Mouse (Mus musculus): Measurements from ENCODE around the gene Stn1. TPM values are rescaled to one million over a fixed set of nuclear protein-coding genes. Genes with fewer than 3 reads are reported as not detected.
A peak's percentile ranks its signal among the peaks of the same experiment; 100 is the strongest.
"Not testable (repeated sequence)": the region's sequence is repeated elsewhere in the genome, so short reads cannot be mapped to it uniquely, and the experiment has no call there.

Stn1 gene
- polyA plus RNA-seq, 2 experiments, result 6.4 to 8.1 TPM

- ATAC-seq (ENCODE audit: insufficient read depth) (peak; percentile 0; the same call in 1 of the 2 replicates), DNase-seq (ENCODE audit: low read depth in 3 of 3, low spot score in 3 of 3) (no peak)
- TF ChIP-seq EP300 (IDR thresholded peaks at IDR 0.05; ENCODE audit: low read depth) (no peak), CTCF (IDR thresholded peaks at IDR 0.05; ENCODE audit: low read depth) (no peak)
- 19% methylated on average over 13 of the region's 13 CpGs for WGBS (ENCODE audit: insufficient replicate concordance)
- peak overlapping the region; percentile 96 for H3K4me2 ChIP-seq (ENCODE audit: low read depth)
- H3K4me1 ChIP-seq (replicated peaks; ENCODE audit: control insufficient read depth in 2 of 2, insufficient read depth in 2 of 2, low read length in 1 of 2), result peaks cover 13 to 16% of the 10 kb centered on the region in 2 experiments
- no peaks in the 10 kb centered on the region for H3K27me3 ChIP-seq (ENCODE audit: control insufficient read depth, insufficient read depth, low read length)
- H3K27ac ChIP-seq, result peak overlapping the region; percentile 85
- H3K9ac ChIP-seq (replicated peaks), result peak overlapping the region; percentile 65
- peak overlapping the region; percentile 75 to 96 for H3K4me3 ChIP-seq (ENCODE audit: insufficient read depth in 1 of 2, low read depth in 2 of 2, low read length in 2 of 2)
- no peaks in the 10 kb centered on the region for H3K36me3 ChIP-seq (replicated peaks; ENCODE audit: control insufficient read depth, insufficient read depth, low read depth)
- no peaks in the 10 kb centered on the region for H3K9me3 ChIP-seq (ENCODE audit: control insufficient read depth, low read length)
Observed at GRCm38 (mm10) chr19:47578581-47579224, 41.4 kb upstream of the Stn1 start.

GRCm38 (mm10) chr19:47573718-47574117, 36.4 kb upstream of the Stn1 start:
- no peak for ATAC-seq (ENCODE audit: insufficient read depth)
- Histone ChIP-seq H3K27ac (no peak overlapping the region), H3K4me3 (ENCODE audit: insufficient read depth in 1 of 2, low read depth in 2 of 2, low read length in 2 of 2) (no peak overlapping the region), H3K36me3 (replicated peaks; ENCODE audit: control insufficient read depth, insufficient read depth, low read depth) (no peaks in the 10 kb centered on the region), H3K27me3 (ENCODE audit: control insufficient read depth, insufficient read depth, low read length) (no peaks in the 10 kb centered on the region), H3K4me2 (ENCODE audit: low read depth) (no peak overlapping the region), H3K9ac (replicated peaks) (no peak overlapping the region), H3K4me1 (replicated peaks; ENCODE audit: control insufficient read depth in 2 of 2, insufficient read depth in 2 of 2, low read length in 1 of 2) (peaks cover 5% of the 10 kb centered on the region in 2 experiments), H3K9me3 (ENCODE audit: control insufficient read depth, low read length) (no peaks in the 10 kb centered on the region)
- 71% methylated on average over 3 of the region's 3 CpGs for WGBS (ENCODE audit: insufficient replicate concordance)
- no peak for DNase-seq (ENCODE audit: low read depth in 3 of 3, low spot score in 3 of 3)
- TF ChIP-seq EP300 (IDR thresholded peaks at IDR 0.05; ENCODE audit: low read depth), result no peak
- TF ChIP-seq CTCF (IDR thresholded peaks at IDR 0.05; ENCODE audit: low read depth), result no peak

GRCm38 (mm10) chr19:47571981-47572380, 34.7 kb upstream of the Stn1 start:
- not testable (repeated sequence) for H3K27ac ChIP-seq; H3K27me3 ChIP-seq (ENCODE audit: control insufficient read depth, insufficient read depth, low read length); H3K4me2 ChIP-seq (ENCODE audit: low read depth); ATAC-seq (ENCODE audit: insufficient read depth); H3K9me3 ChIP-seq (ENCODE audit: control insufficient read depth, low read length); DNase-seq (ENCODE audit: low read depth in 3 of 3, low spot score in 3 of 3); H3K4me1 ChIP-seq (replicated peaks; ENCODE audit: control insufficient read depth in 2 of 2, insufficient read depth in 2 of 2, low read length in 1 of 2); H3K4me3 ChIP-seq (ENCODE audit: insufficient read depth in 1 of 2, low read depth in 2 of 2, low read length in 2 of 2); H3K36me3 ChIP-seq (replicated peaks; ENCODE audit: control insufficient read depth, insufficient read depth, low read depth); H3K9ac ChIP-seq (replicated peaks)
- 42% methylated on average over 4 of the region's 4 CpGs for WGBS (ENCODE audit: insufficient replicate concordance)

- no peaks in the 10 kb centered on the region for H3K36me3 ChIP-seq (replicated peaks; ENCODE audit: control insufficient read depth, insufficient read depth, low read depth)
- H3K9me3 ChIP-seq (ENCODE audit: control insufficient read depth, low read length), result no peaks in the 10 kb centered on the region
- no peak for ATAC-seq (ENCODE audit: insufficient read depth)
- no peak for TF ChIP-seq EP300 (IDR thresholded peaks at IDR 0.05; ENCODE audit: low read depth)
- no peak for TF ChIP-seq CTCF (IDR thresholded peaks at IDR 0.05; ENCODE audit: low read depth)
- no peak overlapping the region for H3K27ac ChIP-seq
- DNase-seq (ENCODE audit: low read depth in 3 of 3, low spot score in 3 of 3), result no peak
- no peak overlapping the region for H3K9ac ChIP-seq (replicated peaks)
- no peak overlapping the region for H3K4me2 ChIP-seq (ENCODE audit: low read depth)
- no peak overlapping the region for H3K4me3 ChIP-seq (ENCODE audit: insufficient read depth in 1 of 2, low read depth in 2 of 2, low read length in 2 of 2)
- WGBS (ENCODE audit: insufficient replicate concordance), result 72% methylated on average over 5 of the region's 5 CpGs
- H3K4me1 ChIP-seq (replicated peaks; ENCODE audit: control insufficient read depth in 2 of 2, insufficient read depth in 2 of 2, low read length in 1 of 2), result peaks cover 2 to 6% of the 10 kb centered on the region in 2 experiments; a peak in 2 of 4 replicates
- no peaks in the 10 kb centered on the region for H3K27me3 ChIP-seq (ENCODE audit: control insufficient read depth, insufficient read depth, low read length)
Observed at GRCm38 (mm10) chr19:47570042-47570441, 32.7 kb upstream of the Stn1 start.

GRCm38 (mm10) chr19:47565994-47566393, 28.7 kb upstream of the Stn1 start:
- Histone ChIP-seq H3K4me2 (ENCODE audit: low read depth) (no peak overlapping the region), H3K4me3 (ENCODE audit: insufficient read depth in 1 of 2, low read depth in 2 of 2, low read length in 2 of 2) (no peak overlapping the region), H3K9ac (replicated peaks) (no peak overlapping the region), H3K36me3 (replicated peaks; ENCODE audit: control insufficient read depth, insufficient read depth, low read depth) (no peaks in the 10 kb centered on the region), H3K9me3 (ENCODE audit: control insufficient read depth, low read length) (no peaks in the 10 kb centered on the region), H3K27ac (no peak overlapping the region), H3K4me1 (replicated peaks; ENCODE audit: control insufficient read depth in 2 of 2, insufficient read depth in 2 of 2, low read length in 1 of 2) (peaks cover 4 to 9% of the 10 kb centered on the region in 2 experiments; a peak in 3 of 4 replicates), H3K27me3 (ENCODE audit: control insufficient read depth, insufficient read depth, low read length) (no peaks in the 10 kb centered on the region)
- DNase-seq (ENCODE audit: low read depth in 3 of 3, low spot score in 3 of 3), result no peak
- WGBS (ENCODE audit: insufficient replicate concordance), result 68% methylated on average over 8 of the region's 8 CpGs
- no peak for TF ChIP-seq EP300 (IDR thresholded peaks at IDR 0.05; ENCODE audit: low read depth)
- no peak for TF ChIP-seq CTCF (IDR thresholded peaks at IDR 0.05; ENCODE audit: low read depth)
- ATAC-seq (ENCODE audit: insufficient read depth), result no peak

All from liver, embryonic 14.5 days (tissue).